Mouse (Mus musculus): ENCODE results near the gene Cp.

- TF ChIP-seq CTCF (IDR thresholded peaks at IDR 0.05), result no peak
- peak; percentile 46; the same call in 1 of the 2 replicates for TF ChIP-seq EP300 (IDR thresholded peaks at IDR 0.05)
Measured at GRCm38 (mm10) chr3:20057306-20058196, 100.7 kb downstream of the Cp start, which contains the start of gene Hltf.
